Mouse (Mus musculus) stomach, postnatal 0 days (tissue): ENCODE results near the gene Ssbp2. TPM values are rescaled to one million over a fixed set of nuclear protein-coding genes. Genes with fewer than 3 reads are reported as not detected.

Experiments
- ATAC-seq: fragments of 200-750 bp; cut with Nextera tagmentation; 2 replicates; pipeline ENCODE4 v1.8.0; 2017; ENCODE audit not compliant: low FRiP score, low TSS enrichment
- DNase-seq: peaks from one replicate; pipeline ENCODE4 v3.0.0-alpha.2; 2016; ENCODE audit warnings: low spot score
- H3K27ac ChIP-seq: fragments of 300-500 bp; sonication (generic); replicated peaks from 2 replicates; pipeline ENCODE4 v1.5.1; 2014; ENCODE audit warnings: mild to moderate bottlenecking, control low read depth
- H3K27me3 ChIP-seq: fragments of 300-500 bp; sonication (generic); 2 replicates; pipeline ENCODE4 v1.6.1; 2014; ENCODE audit warnings: low read length; ENCODE audit not compliant: control insufficient read depth, insufficient read depth
- H3K36me3 ChIP-seq: fragments of 300-500 bp; sonication (generic); 2 replicates; pipeline ENCODE4 v1.6.1; 2014; ENCODE audit warnings: low read length, mixed read lengths; ENCODE audit not compliant: control insufficient read depth, insufficient read depth
- H3K4me1 ChIP-seq: fragments of 300-500 bp; sonication (generic); replicated peaks from 2 replicates; pipeline ENCODE4 v1.6.1; 2014; ENCODE audit warnings: antibody characterized with exemption; ENCODE audit not compliant: control insufficient read depth, insufficient read depth
- H3K4me2 ChIP-seq: fragments of 300-500 bp; sonication (generic); replicated peaks from 2 replicates; pipeline ENCODE4 v1.6.1; 2014; ENCODE audit warnings: low read depth, mild to moderate bottlenecking, control low read depth, moderate library complexity
- H3K4me3 ChIP-seq: fragments of 300-500 bp; sonication (generic); 2 replicates; pipeline ENCODE4 v1.5.1; 2014; ENCODE audit warnings: low read depth, low read length, control low read depth
- H3K9ac ChIP-seq: fragments of 300-500 bp; sonication (generic); 2 replicates; pipeline ENCODE4 v1.6.1; 2014; ENCODE audit warnings: mild to moderate bottlenecking, low read length, control low read depth, mixed read lengths
- H3K9me3 ChIP-seq: fragments of 300-500 bp; sonication (generic); 2 replicates; pipeline ENCODE4 v1.6.1; 2016; ENCODE audit warnings: low read length; ENCODE audit not compliant: control insufficient read depth
- CTCF ChIP-seq: IDR thresholded peaks from 2 replicates; pipeline ENCODE4 v1.5.1; 2016; ENCODE audit warnings: antibody characterized with exemption, low read depth, mild to moderate bottlenecking, moderate library complexity
- EP300 ChIP-seq: optimal IDR thresholded peaks from 2 replicates; pipeline ENCODE3; 2016; ENCODE audit warnings: antibody characterized with exemption
- WGBS: fragments of 180-500 bp; shearing (Covaris S2); extraction: QIAGEN DNeasy Blood & Tissue Kit; methylation state at CpG from one replicate; pipeline ENCODE4 v1.1.7; 2014; 5-methylcytosine and 5-hydroxymethylcytosine counted together
- polyA plus RNA-seq: library from polyadenylated mRNA; unstranded; fragments of >200 nt; fragmentation: Nextera tagmentation; extraction: Ambion mirVana; gene quantifications from 2 replicates; pipeline ENCODE4 v1.2.1, GENCODE M21; 2015

Gene Ssbp2
- polyA plus RNA-seq, 1 experiment from 2014 or later: 59.2 TPM

- TF ChIP-seq EP300 (no peak), CTCF (no peak)
- no peak for DNase-seq
- no peaks in the 10 kb centered on the region for H3K27me3 ChIP-seq
- no peak overlapping the region for H3K27ac ChIP-seq
- H3K4me1 ChIP-seq: no peaks in the 10 kb centered on the region
- H3K9me3 ChIP-seq: no peaks in the 10 kb centered on the region
- WGBS: 73% methylated on average over 5 of the region's 5 CpGs
- H3K4me2 ChIP-seq: no peak overlapping the region
- H3K36me3 ChIP-seq: no peaks in the 10 kb centered on the region; the same call in 1 of the 2 replicates
- ATAC-seq: no peak
- H3K4me3 ChIP-seq: no peak overlapping the region
- H3K9ac ChIP-seq: no peak overlapping the region
These were observed 230.0 kb downstream of the Ssbp2 start for GRCm38 (mm10) chr13:91690118-91690517.

DNA sequence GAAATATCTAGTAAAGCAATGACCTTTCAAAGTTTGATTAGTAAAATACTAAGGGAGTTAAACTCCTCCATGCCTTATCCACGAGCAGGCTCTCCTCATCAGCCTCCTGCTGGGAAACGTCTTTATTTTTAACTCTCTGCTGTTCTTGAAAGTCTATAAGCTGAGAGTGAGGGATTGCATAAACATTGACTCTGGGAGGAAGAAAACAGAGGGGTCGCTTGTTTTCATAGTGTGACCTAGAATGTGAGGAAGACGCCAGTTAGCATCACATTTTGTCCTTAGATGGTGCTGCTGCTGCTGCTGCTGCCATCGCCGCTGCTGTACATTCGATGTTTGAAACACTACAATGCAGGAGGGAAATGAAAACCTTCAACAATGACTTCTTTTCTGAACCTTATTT lies 233.5 kb downstream of the Ssbp2 start:
- TF ChIP-seq EP300 (no peak), CTCF (no peak)
- Histone ChIP-seq H3K36me3 (no peaks in the 10 kb centered on the region; the same call in 1 of the 2 replicates), H3K9ac (no peak overlapping the region), H3K27me3 (no peaks in the 10 kb centered on the region), H3K27ac (no peak overlapping the region), H3K4me3 (no peak overlapping the region), H3K4me1 (no peaks in the 10 kb centered on the region), H3K9me3 (no peaks in the 10 kb centered on the region), H3K4me2 (no peak overlapping the region)
- DNase-seq: no peak
- WGBS: 47% methylated on average over 7 of the region's 7 CpGs
- ATAC-seq: no peak

GRCm38 (mm10) chr13:91695406-91695805 lies 235.3 kb downstream of the Ssbp2 start:
- 76% methylated on average over 2 of the region's 2 CpGs for WGBS
- Histone ChIP-seq H3K4me2 (no peak overlapping the region), H3K9ac (no peak overlapping the region), H3K36me3 (no peaks in the 10 kb centered on the region; the same call in 1 of the 2 replicates), H3K4me1 (no peaks in the 10 kb centered on the region), H3K9me3 (no peaks in the 10 kb centered on the region), H3K4me3 (no peak overlapping the region), H3K27me3 (no peaks in the 10 kb centered on the region), H3K27ac (no peak overlapping the region)
- TF ChIP-seq EP300 (no peak), CTCF (no peak)
- ATAC-seq (no peak), DNase-seq (no peak)

DNA sequence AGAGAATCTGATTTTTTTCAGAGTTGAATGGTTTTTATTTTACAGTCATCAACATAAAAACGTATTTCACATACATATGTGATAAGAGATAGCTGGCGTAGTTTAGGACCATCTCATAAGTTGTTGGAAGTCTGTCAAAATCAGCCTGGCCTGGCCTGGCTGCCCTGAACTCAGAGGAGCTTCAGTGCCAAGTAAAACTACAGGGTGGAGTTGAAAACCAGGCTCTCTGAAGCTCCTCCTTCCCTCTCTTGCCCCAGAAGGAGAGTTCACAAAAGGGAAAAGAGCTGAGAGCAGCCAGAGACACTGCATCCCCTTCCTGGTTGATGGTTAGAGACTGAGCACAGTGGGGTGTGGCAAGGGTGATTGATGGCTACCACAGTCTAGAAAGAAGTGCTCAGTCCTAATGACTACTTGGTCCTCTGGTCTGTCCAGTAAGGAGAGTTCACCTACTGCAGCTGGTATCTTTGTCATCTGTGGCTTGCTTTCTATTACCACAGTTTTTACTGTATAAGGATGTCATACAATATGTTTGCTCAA lies 236.1 kb downstream of the Ssbp2 start:
- Histone ChIP-seq H3K36me3 (no peaks in the 10 kb centered on the region), H3K27ac (0 out of 2 replicates have a peak overlapping the region, but pooled peaks have one; percentile 31), H3K9me3 (no peaks in the 10 kb centered on the region), H3K27me3 (no peaks in the 10 kb centered on the region), H3K4me1 (no peaks in the 10 kb centered on the region), H3K4me3 (no peak overlapping the region), H3K9ac (no peak overlapping the region), H3K4me2 (no peak overlapping the region)
- no peak for TF ChIP-seq EP300
- no peak for TF ChIP-seq CTCF
- WGBS: 71% methylated on average over 2 of the region's 2 CpGs
- no peak for DNase-seq
- no peak for ATAC-seq

- no peaks in the 10 kb centered on the region for H3K4me1 ChIP-seq
- 31% methylated on average over 3 of the region's 3 CpGs for WGBS
- no peak overlapping the region for H3K27ac ChIP-seq
- no peak overlapping the region for H3K4me3 ChIP-seq
- TF ChIP-seq CTCF (peak; percentile 79), EP300 (no peak)
- no peaks in the 10 kb centered on the region for H3K36me3 ChIP-seq
- no peaks in the 10 kb centered on the region for H3K27me3 ChIP-seq
- no peaks in the 10 kb centered on the region for H3K9me3 ChIP-seq
- H3K4me2 ChIP-seq: no peak overlapping the region
- ATAC-seq (no peak), DNase-seq (no peak)
- H3K9ac ChIP-seq: no peak overlapping the region
These were observed 236.9 kb downstream of the Ssbp2 start for GRCm38 (mm10) chr13:91697011-91697410.

DNA sequence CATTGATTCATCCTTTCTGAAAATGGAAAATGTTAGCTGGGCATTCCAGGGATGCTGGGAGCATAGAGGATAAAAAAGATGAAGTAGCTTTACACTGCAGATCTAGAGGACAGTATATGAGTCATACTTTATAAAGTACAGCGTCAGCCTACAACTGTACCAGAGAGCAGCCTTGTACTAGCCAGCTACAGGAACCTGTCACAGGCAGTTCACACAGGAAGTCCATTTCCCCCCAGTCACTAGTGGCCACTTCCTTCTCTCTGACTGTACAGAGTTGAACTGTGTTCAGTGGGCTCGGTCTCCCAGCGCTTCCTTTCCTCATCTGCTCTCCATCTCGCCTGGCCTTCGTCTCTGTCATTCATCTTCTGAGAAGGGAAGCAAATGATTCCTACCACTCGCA lies 242.3 kb downstream of the Ssbp2 start:
- ATAC-seq: peak; percentile 47; the same call in 1 of the 2 replicates
- H3K4me2 ChIP-seq: no peak overlapping the region
- H3K9me3 ChIP-seq: no peaks in the 10 kb centered on the region
- no peaks in the 10 kb centered on the region for H3K4me1 ChIP-seq
- no peak for DNase-seq
- H3K36me3 ChIP-seq: no peaks in the 10 kb centered on the region
- H3K9ac ChIP-seq: no peak overlapping the region
- WGBS: 67% methylated on average over 6 of the region's 6 CpGs
- H3K27ac ChIP-seq: no peak overlapping the region
- TF ChIP-seq CTCF: no peak
- no peak for TF ChIP-seq EP300
- no peak overlapping the region for H3K4me3 ChIP-seq
- no peaks in the 10 kb centered on the region for H3K27me3 ChIP-seq
